In genomic region chr12:49398163-49398540, GRCm38 (mm10) we compare ENCODE assay signal across 30 mouse cellular contexts. TPM values are rescaled to one million over a fixed set of nuclear protein-coding genes. Genes with fewer than 3 reads are reported as not detected.
A peak's percentile ranks its signal among the peaks of the same experiment; 100 is the strongest.
DNase-seq lines count a peak whose midpoint lies in the region; ATAC-seq and TF ChIP-seq lines count a peak whose summit lies in the region.
"Had no signal": no experiment of that assay in that cellular context is flagged by ENCODE, and none has a peak within 500 bp of the region (broad histone marks: within the 10 kb centered on the region; RNA-seq: fewer than 3 reads in every experiment).

No protein-coding gene starts in this region.

- TF ChIP-seq POLR2A in brain, embryonic 14.5 days (IDR thresholded peaks at IDR 0.05; ENCODE audit: borderline replicate concordance, extremely low read depth, insufficient read depth, insufficient read length, poor library complexity, severe bottlenecking): no peak

- H3K27ac ChIP-seq in left cerebral cortex, adult 2 months: peak overlapping the region; percentile 75; the same call in 1 of the 2 replicates
- H3K27ac ChIP-seq in forebrain, embryonic 10.5 days: peak overlapping the region; percentile 75
- peak overlapping the region; percentile 94 for H3K27ac ChIP-seq in forebrain, embryonic 16.5 days (ENCODE audit: low read length)
- H3K27ac ChIP-seq: embryonic facial prominence, embryonic 10.5 days; heart, embryonic 13.5 days; hindbrain, embryonic 12.5 days; kidney, embryonic 15.5 days; limb, embryonic 12.5 days; liver, embryonic 12.5 days; midbrain, embryonic 12.5 days; neural tube, embryonic 12.5 days had no signal

- H3K9ac ChIP-seq in forebrain, embryonic 16.5 days (replicated peaks; ENCODE audit: low read depth, low read length): 0 out of 2 replicates have a peak overlapping the region, but pooled peaks have one; percentile 35
- H3K9ac ChIP-seq: heart, embryonic 13.5 days; hindbrain, embryonic 12.5 days; kidney, embryonic 15.5 days; limb, embryonic 12.5 days; liver, embryonic 12.5 days; midbrain, embryonic 12.5 days; neural tube, embryonic 12.5 days had no signal

- peaks cover 37% of the 10 kb centered on the region for H3K4me1 ChIP-seq in forebrain, embryonic 10.5 days
- H3K4me1 ChIP-seq in forebrain, embryonic 16.5 days (replicated peaks; ENCODE audit: control insufficient read depth, insufficient read depth, low read length): peaks cover 28% of the 10 kb centered on the region
- H3K4me1 ChIP-seq: liver, embryonic 12.5 days had no signal

- no peak for ATAC-seq in forebrain, embryonic 16.5 days
- ATAC-seq: liver, embryonic 12.5 days; Patski had no signal

- intact Hi-C loops in left cerebral cortex, adult 2 months (cut with DNase I): no loop called here
- intact Hi-C loops in left cerebral cortex, postnatal 10 days (cut with DNase I): loop anchor here (10.0 kb wide), 1 partner anchor 347 kb away; no protein-coding TSS in a partner anchor

- H3K36me3 ChIP-seq in forebrain, embryonic 10.5 days (replicated peaks): 0 out of 2 replicates have a peak, but pooled peaks cover 4% of the 10 kb centered on the region
- H3K36me3 ChIP-seq in forebrain, embryonic 16.5 days (ENCODE audit: control insufficient read depth, insufficient read depth): no peaks in the 10 kb centered on the region
- H3K36me3 ChIP-seq: embryonic facial prominence, embryonic 10.5 days; heart, embryonic 13.5 days; hindbrain, embryonic 12.5 days; kidney, embryonic 15.5 days; limb, embryonic 12.5 days; liver, embryonic 12.5 days; midbrain, embryonic 12.5 days; neural tube, embryonic 12.5 days had no signal

- TF ChIP-seq CTCF in left cerebral cortex, adult 2 months (IDR thresholded peaks at IDR 0.05): no peak
- TF ChIP-seq CTCF in brain, embryonic 14.5 days (IDR thresholded peaks at IDR 0.05; ENCODE audit: borderline replicate concordance, extremely low read depth, insufficient read depth, insufficient read length): no peak

- no peak overlapping the region for H3K4me3 ChIP-seq in left cerebral cortex, adult 2 months
- peak overlapping the region; percentile 11; the same call in 1 of the 2 replicates for H3K4me3 ChIP-seq in forebrain, embryonic 10.5 days
- H3K4me3 ChIP-seq in forebrain, embryonic 16.5 days (replicated peaks; ENCODE audit: low read length): no peak overlapping the region
- H3K4me3 ChIP-seq: embryonic facial prominence, embryonic 10.5 days; heart, embryonic 13.5 days; hindbrain, embryonic 12.5 days; kidney, embryonic 15.5 days; limb, embryonic 12.5 days; liver, embryonic 12.5 days; midbrain, embryonic 12.5 days; neural tube, embryonic 12.5 days had no signal

- H3K9me3 ChIP-seq in forebrain, embryonic 10.5 days: no peaks in the 10 kb centered on the region
- no peaks in the 10 kb centered on the region for H3K9me3 ChIP-seq in forebrain, embryonic 16.5 days (ENCODE audit: control insufficient read depth, low read length)
- H3K9me3 ChIP-seq: embryonic facial prominence, embryonic 10.5 days; heart, embryonic 13.5 days; hindbrain, embryonic 12.5 days; kidney, embryonic 15.5 days; limb, embryonic 12.5 days; liver, embryonic 12.5 days; midbrain, embryonic 12.5 days; neural tube, embryonic 12.5 days had no signal

- no peak for DNase-seq in left cerebral cortex, adult 2 months (ENCODE audit: extremely low spot score in 1 of 2, low spot score in 2 of 2)
- DNase-seq in left cerebral cortex, postnatal 10 days (ENCODE audit: extremely low spot score in 1 of 2, low spot score in 2 of 2): no peak
- peak; percentile 75 for DNase-seq in brain, embryonic 14.5 days (ENCODE audit: low read depth)
- no peak for DNase-seq in forebrain, embryonic 10.5 days (ENCODE audit: extremely low spot score, low spot score)
- DNase-seq in frontal cortex, adult 2 months (ENCODE audit: extremely low spot score in 1 of 2, low spot score in 1 of 2): no peak
- DNase-seq in cerebellum, adult 8-10 months: no peak
- DNase-seq: adrenal gland, postnatal 36 days; cerebellum, adult 11 months; gastrocnemius, postnatal 25 days; heart, adult 18-20 months; heart, postnatal 14 days; kidney, adult 11 months; kidney, postnatal 36 days; lung, adult 18-20 months; lung, postnatal 10 days; right cerebral cortex, postnatal 4 days; thymus, postnatal 25 days had no signal

- H3K27me3 ChIP-seq in forebrain, embryonic 10.5 days (ENCODE audit: poor library complexity, severe bottlenecking): peaks cover 99% of the 10 kb centered on the region
- no peaks in the 10 kb centered on the region for H3K27me3 ChIP-seq in forebrain, embryonic 16.5 days (replicated peaks; ENCODE audit: control insufficient read depth, insufficient read depth, low read length)

- H3K4me2 ChIP-seq in forebrain, embryonic 16.5 days (ENCODE audit: low read length): peak overlapping the region; percentile 54
- H3K4me2 ChIP-seq: heart, embryonic 13.5 days; hindbrain, embryonic 12.5 days; kidney, embryonic 15.5 days; limb, embryonic 12.5 days; liver, embryonic 12.5 days; midbrain, embryonic 12.5 days; neural tube, embryonic 12.5 days had no signal

RNA-seq across cellular contexts. Expression of gene Gm43517, which starts 13.2 kb away (rescaled TPM):
- total RNA-seq in left cerebral cortex, adult 2 months (2021): 1 to 10 TPM; 6.9 to 8.6 TPM
- total RNA-seq in left cerebral cortex, postnatal 10 days (2021): 1 to 10 TPM; 8.9 to 9.2 TPM
- 1.5 and 4.7 TPM in 2 replicates for polyA plus RNA-seq in brain, embryonic 14.5 days (2012; rRNA removed)
- 1.2 TPM in 2 replicates for polyA plus RNA-seq in forebrain, embryonic 10.5 days (2016; fragmentation: Nextera tagmentation; extraction: Ambion mirVana)
- 3.6 and 4.0 TPM in 2 replicates for polyA plus RNA-seq in forebrain, embryonic 16.5 days (2015; fragmentation: Nextera tagmentation; extraction: Ambion mirVana)
- 1.6 and 1.7 TPM in 2 replicates for polyA plus RNA-seq in frontal cortex, adult 2 months (2012; rRNA removed)
- total RNA-seq: adrenal gland, adult 18-20 months; adrenal gland, postnatal 36 days; ES-E14; gastrocnemius, postnatal 25 days; heart, adult 18-20 months; heart, postnatal 14 days had no signal
- polyA plus RNA-seq: heart, embryonic 13.5 days; kidney, embryonic 15.5 days; limb, embryonic 12.5 days; liver, embryonic 12.5 days; neural tube, embryonic 12.5 days; Patski; stomach, embryonic 14.5 days had no signal

RNA-seq across cellular contexts. Expression of gene Foxg1, which starts 15.7 kb away (rescaled TPM):
- total RNA-seq in left cerebral cortex, adult 2 months (2021): 100 to 1,000 TPM; 111 to 112 TPM
- 100 to 1,000 TPM; 125 to 130 TPM for total RNA-seq in left cerebral cortex, postnatal 10 days (2021)
- polyA plus RNA-seq in brain, embryonic 14.5 days (2012; rRNA removed): 76.0 and 160 TPM in 2 replicates
- 20.2 and 20.7 TPM in 2 replicates for polyA plus RNA-seq in forebrain, embryonic 10.5 days (2016; fragmentation: Nextera tagmentation; extraction: Ambion mirVana)
- 92.9 and 103 TPM in 2 replicates for polyA plus RNA-seq in forebrain, embryonic 16.5 days (2015; fragmentation: Nextera tagmentation; extraction: Ambion mirVana)
- 68.4 and 69.9 TPM in 2 replicates for polyA plus RNA-seq in frontal cortex, adult 2 months (2012; rRNA removed)
- total RNA-seq: adrenal gland, adult 18-20 months; adrenal gland, postnatal 36 days; gastrocnemius, postnatal 25 days; heart, adult 18-20 months; heart, postnatal 14 days had no signal
- polyA plus RNA-seq: kidney, embryonic 15.5 days; limb, embryonic 12.5 days; liver, embryonic 12.5 days; neural tube, embryonic 12.5 days; Patski; stomach, embryonic 14.5 days had no signal
